Mouse (Mus musculus): ENCODE results near the gene Rmnd5a. TPM values are rescaled to one million over a fixed set of nuclear protein-coding genes. Genes with fewer than 3 reads are reported as not detected.

The Rmnd5a gene
- polyA plus RNA-seq (2012; rRNA removed) = 34.9 and 35.9 TPM in 2 replicates
- polyA plus RNA-seq (2014; fragmentation: Nextera tagmentation; extraction: Ambion mirVana) = 10.0 and 11.1 TPM in 2 replicates

GRCm38 (mm10) chr6:71440492-71441250 lies at the start of gene Rmnd5a:
Gene Rmnd5a, minus strand, starts transcription at chr6:71440637.
- under 1% methylated on average over 69 of the region's 75 CpGs for WGBS
- DNase-seq (ENCODE audit: low spot score) (peak; percentile 99), ATAC-seq (ENCODE audit: low FRiP score, low read depth) (peak; percentile 98)
- Histone ChIP-seq H3K9me3 (ENCODE audit: control insufficient read depth, low read length) (no peaks in the 10 kb centered on the region), H3K27me3 (ENCODE audit: control insufficient read depth, insufficient read depth, low read length) (no peaks in the 10 kb centered on the region), H3K9ac (ENCODE audit: low read depth, low read length, severe bottlenecking) (peak within 1 kb of the TSS; percentile 90), H3K36me3 (ENCODE audit: control insufficient read depth, insufficient read depth, low read length) (no peaks in the 10 kb centered on the region), H3K4me3 (replicated peaks; ENCODE audit: low read length) (peak within 1 kb of the TSS; percentile 94), H3K27ac (replicated peaks; ENCODE audit: low read depth, low read length) (peak within 1 kb of the TSS; percentile 97), H3K4me1 (ENCODE audit: control insufficient read depth, insufficient read depth, low read length) (peaks cover 30% of the 10 kb centered on the region), H3K4me2 (replicated peaks; ENCODE audit: low read depth, low read length, severe bottlenecking) (peak within 1 kb of the TSS; percentile 94)
- TF ChIP-seq POLR2A (IDR thresholded peaks at IDR 0.05; ENCODE audit: borderline replicate concordance, extremely low read depth, insufficient read depth, insufficient read length) = peak; percentile 74; the same call in 1 of the 2 replicates

GRCm38 (mm10) chr6:71487966-71488365 lies 47.5 kb upstream of the Rmnd5a start:
- H3K36me3 ChIP-seq (ENCODE audit: control insufficient read depth, insufficient read depth, low read length) = no peaks in the 10 kb centered on the region
- 38% methylated on average over 4 of the region's 4 CpGs for WGBS
- DNase-seq (ENCODE audit: low spot score) (no peak), ATAC-seq (ENCODE audit: low FRiP score, low read depth) (no peak)
- H3K9me3 ChIP-seq (ENCODE audit: control insufficient read depth, low read length) = no peaks in the 10 kb centered on the region
- no peaks in the 10 kb centered on the region for H3K27me3 ChIP-seq (ENCODE audit: control insufficient read depth, insufficient read depth, low read length)
- no peak overlapping the region for H3K27ac ChIP-seq (replicated peaks; ENCODE audit: low read depth, low read length)
- H3K4me2 ChIP-seq (replicated peaks; ENCODE audit: low read depth, low read length, severe bottlenecking) = no peak overlapping the region
- no peak for TF ChIP-seq POLR2A (IDR thresholded peaks at IDR 0.05; ENCODE audit: borderline replicate concordance, extremely low read depth, insufficient read depth, insufficient read length)
- no peak overlapping the region for H3K9ac ChIP-seq (ENCODE audit: low read depth, low read length, severe bottlenecking)
- no peak overlapping the region for H3K4me3 ChIP-seq (replicated peaks; ENCODE audit: low read length)
- no peaks in the 10 kb centered on the region for H3K4me1 ChIP-seq (ENCODE audit: control insufficient read depth, insufficient read depth, low read length)

GRCm38 (mm10) chr6:71486867-71487266 lies 46.4 kb upstream of the Rmnd5a start:
- Histone ChIP-seq H3K4me1 (ENCODE audit: control insufficient read depth, insufficient read depth, low read length) (no peaks in the 10 kb centered on the region), H3K4me2 (replicated peaks; ENCODE audit: low read depth, low read length, severe bottlenecking) (no peak overlapping the region), H3K9me3 (ENCODE audit: control insufficient read depth, low read length) (no peaks in the 10 kb centered on the region), H3K27ac (replicated peaks; ENCODE audit: low read depth, low read length) (no peak overlapping the region), H3K9ac (ENCODE audit: low read depth, low read length, severe bottlenecking) (no peak overlapping the region), H3K4me3 (replicated peaks; ENCODE audit: low read length) (no peak overlapping the region), H3K36me3 (ENCODE audit: control insufficient read depth, insufficient read depth, low read length) (no peaks in the 10 kb centered on the region), H3K27me3 (ENCODE audit: control insufficient read depth, insufficient read depth, low read length) (no peaks in the 10 kb centered on the region)
- ATAC-seq (ENCODE audit: low FRiP score, low read depth) (no peak), DNase-seq (ENCODE audit: low spot score) (no peak)
- 64% methylated on average over 1 of the region's 1 CpGs for WGBS
- TF ChIP-seq POLR2A (IDR thresholded peaks at IDR 0.05; ENCODE audit: borderline replicate concordance, extremely low read depth, insufficient read depth, insufficient read length) = no peak

GRCm38 (mm10) chr6:71486226-71486625 lies 45.8 kb upstream of the Rmnd5a start:
- Histone ChIP-seq H3K4me1 (ENCODE audit: control insufficient read depth, insufficient read depth, low read length) (no peaks in the 10 kb centered on the region), H3K27me3 (ENCODE audit: control insufficient read depth, insufficient read depth, low read length) (no peaks in the 10 kb centered on the region), H3K9ac (ENCODE audit: low read depth, low read length, severe bottlenecking) (no peak overlapping the region), H3K4me3 (replicated peaks; ENCODE audit: low read length) (no peak overlapping the region), H3K36me3 (ENCODE audit: control insufficient read depth, insufficient read depth, low read length) (no peaks in the 10 kb centered on the region), H3K27ac (replicated peaks; ENCODE audit: low read depth, low read length) (no peak overlapping the region), H3K4me2 (replicated peaks; ENCODE audit: low read depth, low read length, severe bottlenecking) (no peak overlapping the region), H3K9me3 (ENCODE audit: control insufficient read depth, low read length) (no peaks in the 10 kb centered on the region)
- DNase-seq (ENCODE audit: low spot score) = no peak
- ATAC-seq (ENCODE audit: low FRiP score, low read depth) = no peak
- 46% methylated on average over 2 of the region's 2 CpGs for WGBS
- TF ChIP-seq POLR2A (IDR thresholded peaks at IDR 0.05; ENCODE audit: borderline replicate concordance, extremely low read depth, insufficient read depth, insufficient read length) = no peak

- WGBS = 79% methylated on average over 5 of the region's 5 CpGs
- no peaks in the 10 kb centered on the region for H3K27me3 ChIP-seq (ENCODE audit: control insufficient read depth, insufficient read depth, low read length)
- H3K4me3 ChIP-seq (replicated peaks; ENCODE audit: low read length) = no peak overlapping the region
- H3K4me1 ChIP-seq (ENCODE audit: control insufficient read depth, insufficient read depth, low read length) = no peaks in the 10 kb centered on the region
- H3K36me3 ChIP-seq (ENCODE audit: control insufficient read depth, insufficient read depth, low read length) = no peaks in the 10 kb centered on the region
- no peak overlapping the region for H3K4me2 ChIP-seq (replicated peaks; ENCODE audit: low read depth, low read length, severe bottlenecking)
- H3K9ac ChIP-seq (ENCODE audit: low read depth, low read length, severe bottlenecking) = no peak overlapping the region
- no peak overlapping the region for H3K27ac ChIP-seq (replicated peaks; ENCODE audit: low read depth, low read length)
- H3K9me3 ChIP-seq (ENCODE audit: control insufficient read depth, low read length) = no peaks in the 10 kb centered on the region
- no peak for TF ChIP-seq POLR2A (IDR thresholded peaks at IDR 0.05; ENCODE audit: borderline replicate concordance, extremely low read depth, insufficient read depth, insufficient read length)
- no peak for ATAC-seq (ENCODE audit: low FRiP score, low read depth)
- no peak for DNase-seq (ENCODE audit: low spot score)
These were observed 44.8 kb upstream of the Rmnd5a start for GRCm38 (mm10) chr6:71485246-71485645.
